Mouse (Mus musculus) forebrain, embryonic 10.5 days (tissue): ENCODE measurements around the gene Wwtr1. TPM values are rescaled to one million over a fixed set of nuclear protein-coding genes. Genes with fewer than 3 reads are reported as not detected.

Source experiments
- DNase-seq: peaks from one replicate; pipeline ENCODE4 v3.0.0-alpha.2; 2017; ENCODE audit warnings: low spot score; ENCODE audit errors: extremely low spot score
- H3K27ac ChIP-seq: fragments of 300-500 bp; sonication (generic); 2 replicates; pipeline ENCODE4 v1.5.1; 2016; ENCODE audit warnings: mild to moderate bottlenecking
- H3K27me3 ChIP-seq: fragments of 300-500 bp; sonication (generic); 2 replicates; pipeline ENCODE4 v1.6.1; 2016; ENCODE audit warnings: mild to moderate bottlenecking; ENCODE audit not compliant: poor library complexity, severe bottlenecking
- H3K36me3 ChIP-seq: fragments of 300-500 bp; sonication (generic); replicated peaks from 2 replicates; pipeline ENCODE4 v1.6.1; 2016; ENCODE audit warnings: mild to moderate bottlenecking, moderate library complexity
- H3K4me1 ChIP-seq: fragments of 300-500 bp; sonication (generic); 2 replicates; pipeline ENCODE4 v1.6.1; 2016
- H3K4me3 ChIP-seq: fragments of 300-500 bp; sonication (generic); 2 replicates; pipeline ENCODE4 v1.5.1; 2016; ENCODE audit warnings: mild to moderate bottlenecking, moderate library complexity
- H3K9me3 ChIP-seq: fragments of 300-500 bp; sonication (generic); 2 replicates; pipeline ENCODE4 v1.6.1; 2016; ENCODE audit warnings: mild to moderate bottlenecking, moderate library complexity
- WGBS: fragments of 180-500 bp; shearing (Covaris S2); methylation state at CpG from one replicate; pipeline ENCODE4 v1.1.7; 2016; 5-methylcytosine and 5-hydroxymethylcytosine counted together
- polyA plus RNA-seq: library from polyadenylated mRNA; unstranded; fragments of >200 nt; fragmentation: Nextera tagmentation; extraction: Ambion mirVana; gene quantifications from 2 replicates; pipeline ENCODE4 v1.2.1, GENCODE M21; 2016

The Wwtr1 gene
- polyA plus RNA-seq, 1 experiment from 2014 or later = 11.3 TPM

DNA sequence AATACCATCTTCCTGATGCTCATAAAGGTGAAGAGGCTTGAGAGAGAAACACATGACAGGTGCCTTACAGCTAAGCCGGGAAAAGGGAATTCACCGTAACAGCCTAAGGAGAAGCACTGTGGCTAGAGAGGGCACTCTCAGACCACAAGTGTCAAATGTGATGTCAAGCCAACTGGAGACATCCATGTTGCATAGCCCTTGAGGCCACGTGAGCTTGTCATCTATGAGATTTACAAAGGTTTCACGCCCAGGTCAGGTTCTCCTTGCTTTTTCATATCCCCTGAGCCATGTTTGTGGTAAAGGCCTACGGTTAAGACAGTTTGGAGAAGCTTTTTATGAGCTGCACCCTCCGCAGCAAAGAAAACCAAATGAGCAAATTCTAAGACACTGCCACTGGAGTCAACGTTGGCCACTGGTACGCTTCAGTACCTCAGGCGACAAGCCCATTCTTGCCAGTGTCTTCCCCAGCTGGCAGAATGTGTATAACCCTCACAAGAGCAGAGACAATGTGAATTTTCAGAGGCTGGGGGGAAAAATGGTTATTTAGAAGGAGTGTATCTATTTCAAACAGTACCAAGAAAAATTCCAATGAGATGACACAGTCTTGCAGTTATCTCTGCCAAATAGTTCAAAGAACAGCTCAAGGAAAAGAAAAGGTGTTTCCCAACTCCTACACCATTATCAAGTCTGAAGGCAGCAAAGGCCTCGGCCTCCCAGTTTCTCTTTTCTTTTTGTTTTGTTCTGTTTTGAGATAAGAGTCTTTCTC is 21.4 kb downstream of the Wwtr1 start:
- 92% methylated on average over 10 of the region's 10 CpGs for WGBS
- Histone ChIP-seq H3K4me3 (no peak overlapping the region), H3K27ac (no peak overlapping the region), H3K36me3 (peaks cover 8% of the 10 kb centered on the region), H3K27me3 (no peaks in the 10 kb centered on the region), H3K9me3 (no peaks in the 10 kb centered on the region), H3K4me1 (no peaks in the 10 kb centered on the region)
- no peak for DNase-seq

DNA sequence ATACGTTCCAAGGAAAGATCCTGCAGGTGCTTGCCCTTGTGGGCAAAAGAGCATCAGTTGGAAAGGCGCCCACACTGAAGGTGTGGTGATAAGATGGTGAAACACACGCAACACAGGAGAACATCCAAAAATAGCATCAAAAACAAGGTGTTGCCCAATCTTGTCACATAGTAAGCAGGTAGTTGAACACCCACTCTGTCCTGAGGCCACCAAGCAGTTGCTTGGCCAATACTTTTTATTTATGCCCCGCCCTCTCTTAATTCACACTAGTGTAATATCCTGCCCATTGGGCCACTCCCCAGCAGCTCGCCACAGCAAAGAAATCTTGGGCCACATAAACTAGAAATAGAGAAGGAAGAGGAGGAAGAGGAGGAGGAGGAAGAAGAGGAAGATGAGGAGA is 22.6 kb downstream of the Wwtr1 start:
- no peaks in the 10 kb centered on the region for H3K4me1 ChIP-seq
- H3K36me3 ChIP-seq = no peaks in the 10 kb centered on the region
- DNase-seq = no peak
- 92% methylated on average over 5 of the region's 5 CpGs for WGBS
- H3K27ac ChIP-seq = no peak overlapping the region
- H3K27me3 ChIP-seq = no peaks in the 10 kb centered on the region
- no peaks in the 10 kb centered on the region for H3K9me3 ChIP-seq
- H3K4me3 ChIP-seq = no peak overlapping the region

DNA sequence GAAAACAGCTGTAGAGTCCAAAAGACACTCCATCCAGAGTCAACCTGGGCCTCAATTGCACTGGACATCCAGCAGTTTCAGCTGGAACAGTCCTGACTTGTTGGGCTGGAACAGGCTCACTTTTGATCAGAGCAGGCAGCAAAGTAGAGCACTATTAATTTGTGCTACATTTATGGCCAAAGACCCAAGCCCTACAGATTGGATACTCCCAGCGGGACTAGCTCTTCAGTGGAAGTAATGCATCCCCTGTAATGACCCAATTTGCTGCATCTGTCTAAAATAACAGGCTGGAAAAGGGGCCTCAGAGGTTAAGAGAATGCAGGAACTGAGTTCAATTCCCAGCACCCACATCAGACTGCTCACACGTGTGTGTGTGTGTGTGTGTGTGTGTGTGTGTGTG is 24.5 kb downstream of the Wwtr1 start:
- H3K27me3 ChIP-seq = no peaks in the 10 kb centered on the region
- no peaks in the 10 kb centered on the region for H3K36me3 ChIP-seq
- H3K9me3 ChIP-seq = no peaks in the 10 kb centered on the region
- H3K27ac ChIP-seq = no peak overlapping the region
- no peak for DNase-seq
- no peak overlapping the region for H3K4me3 ChIP-seq
- 81% methylated on average over 2 of the region's 2 CpGs for WGBS
- peaks cover 12% of the 10 kb centered on the region for H3K4me1 ChIP-seq

DNA sequence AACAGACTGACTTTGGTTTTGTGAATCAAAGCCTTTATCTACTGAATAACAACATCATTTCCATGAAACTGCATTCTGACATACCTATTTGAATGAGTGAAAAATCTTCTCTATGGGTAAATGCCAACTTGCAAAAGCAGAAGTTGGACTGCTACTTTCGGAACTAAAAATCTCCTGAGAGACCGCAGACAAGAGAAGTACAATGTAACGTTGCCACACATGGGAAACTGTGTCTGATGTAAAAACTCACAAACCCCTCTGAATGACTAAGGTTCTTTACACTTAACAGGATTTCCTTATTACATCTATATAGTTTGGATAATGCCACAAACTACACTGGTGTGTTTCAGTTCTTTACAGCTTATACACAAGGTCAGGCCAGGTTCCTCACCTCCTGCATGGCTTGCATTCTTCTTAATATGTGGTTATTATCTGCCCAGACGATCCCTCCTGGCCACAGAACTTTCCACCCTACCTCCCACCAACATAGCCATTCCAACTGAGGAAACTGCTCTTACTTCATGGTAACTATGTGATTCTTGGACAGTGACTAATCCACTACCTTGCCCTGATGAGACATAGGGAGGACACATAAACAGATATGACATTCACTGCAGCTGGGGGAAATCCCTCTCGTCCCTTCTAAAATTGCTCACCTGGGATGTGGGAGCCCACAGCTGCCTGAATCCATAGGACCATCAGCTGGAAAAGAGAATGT is 25.1 kb downstream of the Wwtr1 start:
- Histone ChIP-seq H3K9me3 (no peaks in the 10 kb centered on the region), H3K4me1 (peaks cover 15% of the 10 kb centered on the region), H3K27ac (no peak overlapping the region), H3K27me3 (no peaks in the 10 kb centered on the region), H3K4me3 (no peak overlapping the region), H3K36me3 (no peaks in the 10 kb centered on the region)
- 87% methylated on average over 5 of the region's 5 CpGs for WGBS
- no peak for DNase-seq

DNA sequence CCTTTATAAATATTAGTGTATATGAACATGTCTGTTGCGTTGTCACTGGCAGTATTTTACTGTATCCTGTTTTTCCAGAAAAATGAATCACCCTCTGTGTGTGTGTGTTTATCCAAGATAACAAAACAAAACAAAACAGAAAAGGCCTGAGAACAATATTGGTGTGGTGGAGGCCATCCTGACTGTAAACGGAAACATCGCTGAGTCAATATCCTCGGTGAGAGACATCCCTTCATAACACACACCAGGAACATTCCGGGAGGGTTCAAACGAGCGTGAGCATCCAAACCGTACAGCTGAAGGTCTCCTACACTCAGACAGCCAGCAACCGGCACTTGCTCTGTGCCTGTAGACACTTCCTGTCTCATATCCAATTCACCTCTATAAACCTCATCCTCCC is 31.6 kb downstream of the Wwtr1 start:
- DNase-seq = no peak
- no peaks in the 10 kb centered on the region for H3K36me3 ChIP-seq
- 87% methylated on average over 9 of the region's 9 CpGs for WGBS
- no peak overlapping the region for H3K4me3 ChIP-seq
- peaks cover 19% of the 10 kb centered on the region for H3K4me1 ChIP-seq
- H3K27me3 ChIP-seq = no peaks in the 10 kb centered on the region
- no peak overlapping the region for H3K27ac ChIP-seq
- no peaks in the 10 kb centered on the region for H3K9me3 ChIP-seq

DNA sequence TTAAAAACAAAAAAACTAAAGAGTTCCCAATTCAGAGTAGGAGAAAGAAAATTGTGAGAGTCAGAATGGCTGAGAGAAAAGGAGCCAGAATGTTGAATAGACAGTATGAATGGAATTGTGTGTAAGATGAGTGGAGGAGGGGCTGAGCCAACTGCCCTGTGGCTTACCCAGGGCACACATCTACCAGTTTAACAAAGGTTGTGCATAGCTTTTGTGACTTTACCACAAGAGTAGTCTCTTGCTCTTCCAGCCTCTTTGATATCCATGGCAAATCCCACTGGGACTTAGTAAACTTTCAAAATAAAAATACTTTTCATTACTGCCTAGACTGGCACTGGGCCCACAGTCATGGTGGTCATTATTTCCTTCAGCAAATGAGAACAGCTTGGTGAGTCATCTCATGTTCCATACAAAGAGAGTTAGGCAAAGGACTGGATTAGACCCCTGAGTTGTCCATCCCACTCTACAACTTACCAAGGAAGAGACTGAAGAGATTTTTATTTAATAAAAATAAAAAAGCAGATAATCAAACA is 32.8 kb downstream of the Wwtr1 start:
- no peak overlapping the region for H3K27ac ChIP-seq

DNA sequence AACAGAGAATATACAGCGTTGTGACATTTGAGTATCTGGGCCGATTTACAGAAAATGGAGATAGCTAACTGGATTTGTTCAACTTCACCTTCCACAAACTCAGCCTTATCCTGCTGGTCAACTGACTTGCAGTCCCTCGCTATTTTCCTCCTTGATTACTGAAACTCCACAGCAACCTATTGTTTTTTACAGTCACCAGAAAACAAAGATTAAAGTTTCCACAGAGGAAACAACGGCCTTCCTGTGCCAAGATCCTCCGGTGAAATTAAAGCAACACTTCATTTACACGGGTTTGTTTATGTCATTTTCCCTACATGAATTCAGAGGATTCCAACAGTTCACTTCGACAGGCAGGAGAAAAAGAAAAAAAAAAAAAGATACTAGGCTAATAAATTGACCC is 34.5 kb downstream of the Wwtr1 start:
- no peaks in the 10 kb centered on the region for H3K9me3 ChIP-seq
- H3K4me1 ChIP-seq = 0 out of 2 replicates have a peak, but pooled peaks cover 7% of the 10 kb centered on the region
- H3K36me3 ChIP-seq = no peaks in the 10 kb centered on the region
- WGBS = 90% methylated on average over 7 of the region's 7 CpGs
- H3K27ac ChIP-seq = no peak overlapping the region
- no peak overlapping the region for H3K4me3 ChIP-seq
- no peaks in the 10 kb centered on the region for H3K27me3 ChIP-seq
- no peak for DNase-seq

More for the DNA sequence above, 32.8 kb downstream of the Wwtr1 start:
- Histone ChIP-seq H3K4me3 (no peak overlapping the region), H3K27me3 (no peaks in the 10 kb centered on the region), H3K4me1 (peaks cover 19% of the 10 kb centered on the region), H3K36me3 (no peaks in the 10 kb centered on the region), H3K9me3 (no peaks in the 10 kb centered on the region)
- DNase-seq = no peak

DNA sequence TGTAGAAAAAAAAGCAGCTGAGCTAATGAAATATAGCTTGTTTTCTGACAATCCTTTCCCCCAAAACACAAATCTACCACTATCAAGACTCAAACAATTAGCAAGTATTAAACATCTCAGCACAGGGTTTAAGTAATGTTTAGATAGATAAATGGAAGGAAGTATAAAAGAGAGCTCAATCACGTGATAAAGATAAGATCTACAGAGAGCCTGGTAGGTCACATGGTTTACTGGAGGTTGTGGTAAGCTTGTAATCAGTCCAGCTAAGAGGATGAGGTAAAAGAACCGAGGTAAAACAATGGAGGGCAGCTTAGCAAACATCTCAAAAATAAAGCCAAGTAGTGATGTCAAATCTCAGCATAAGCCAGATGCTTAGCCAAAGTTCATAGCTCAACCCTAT is 35.2 kb downstream of the Wwtr1 start:
- no peaks in the 10 kb centered on the region for H3K9me3 ChIP-seq
- no peak overlapping the region for H3K27ac ChIP-seq
- peaks cover 10% of the 10 kb centered on the region for H3K4me1 ChIP-seq
- WGBS = 71% methylated on average over 2 of the region's 2 CpGs
- no peak for DNase-seq
- H3K27me3 ChIP-seq = no peaks in the 10 kb centered on the region
- no peaks in the 10 kb centered on the region for H3K36me3 ChIP-seq
- no peak overlapping the region for H3K4me3 ChIP-seq

DNA sequence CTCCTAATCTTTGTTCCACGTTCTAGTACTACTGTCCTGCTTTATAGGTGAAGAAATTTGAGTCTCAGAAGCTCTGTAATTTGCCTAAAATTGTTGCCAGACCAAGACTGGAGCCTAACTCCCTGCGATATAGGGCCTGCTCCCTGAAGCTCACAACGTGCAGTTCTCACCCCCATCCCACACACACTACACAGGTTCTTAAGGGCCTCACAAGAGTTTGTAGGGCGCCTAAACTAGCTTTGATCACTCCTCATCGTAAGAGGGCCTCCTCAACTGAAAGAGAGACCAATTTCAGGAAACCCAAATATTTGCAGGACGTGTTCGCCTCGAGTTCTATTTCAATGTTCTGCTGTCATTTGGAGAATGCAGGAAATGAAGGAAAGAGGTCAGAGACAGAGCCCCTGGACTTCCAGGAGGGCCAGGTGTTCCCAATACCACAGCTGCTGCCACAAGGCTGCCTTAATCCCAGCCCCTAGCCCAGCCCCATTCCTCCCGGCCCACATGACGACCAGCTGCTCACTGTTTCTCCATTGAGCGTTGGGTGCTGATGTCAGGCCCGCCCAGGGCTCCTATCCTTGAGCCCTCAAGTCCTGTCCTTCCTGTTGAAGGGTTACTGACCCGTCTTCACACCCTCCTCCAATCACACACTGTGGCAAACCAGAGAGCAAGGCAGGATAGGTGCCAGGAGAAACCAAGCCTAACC is 40.1 kb downstream of the Wwtr1 start:
- Histone ChIP-seq H3K36me3 (no peaks in the 10 kb centered on the region), H3K4me1 (peaks cover 7% of the 10 kb centered on the region), H3K27ac (peak overlapping the region; percentile 35; the same call in 1 of the 2 replicates), H3K9me3 (no peaks in the 10 kb centered on the region), H3K4me3 (no peak overlapping the region), H3K27me3 (no peaks in the 10 kb centered on the region)
- DNase-seq = no peak
- 73% methylated on average over 13 of the region's 13 CpGs for WGBS

DNA sequence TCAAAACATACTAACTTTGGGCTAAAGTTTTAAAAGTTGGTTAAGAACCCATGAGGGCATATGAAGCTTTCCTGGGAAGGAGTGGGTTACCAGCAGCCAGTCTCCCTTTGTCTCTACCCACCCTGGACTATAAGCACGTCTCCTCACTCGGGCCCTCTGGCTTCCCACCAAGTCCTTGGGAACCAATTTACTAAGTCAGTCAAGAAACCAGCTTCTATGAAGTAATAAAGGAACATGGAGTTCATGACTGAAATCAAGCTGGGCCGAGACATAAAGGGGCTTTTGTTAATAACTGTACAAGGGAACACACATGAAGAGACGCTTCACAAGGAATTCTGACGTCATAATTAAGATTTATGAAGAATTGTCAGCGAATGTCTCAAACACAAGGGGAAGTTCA is 41.3 kb downstream of the Wwtr1 start:
- H3K27ac ChIP-seq = no peak overlapping the region
- H3K9me3 ChIP-seq = no peaks in the 10 kb centered on the region
- peaks cover 7% of the 10 kb centered on the region for H3K4me1 ChIP-seq
- no peak for DNase-seq
- no peaks in the 10 kb centered on the region for H3K36me3 ChIP-seq
- 92% methylated on average over 6 of the region's 6 CpGs for WGBS
- H3K27me3 ChIP-seq = no peaks in the 10 kb centered on the region
- no peak overlapping the region for H3K4me3 ChIP-seq

DNA sequence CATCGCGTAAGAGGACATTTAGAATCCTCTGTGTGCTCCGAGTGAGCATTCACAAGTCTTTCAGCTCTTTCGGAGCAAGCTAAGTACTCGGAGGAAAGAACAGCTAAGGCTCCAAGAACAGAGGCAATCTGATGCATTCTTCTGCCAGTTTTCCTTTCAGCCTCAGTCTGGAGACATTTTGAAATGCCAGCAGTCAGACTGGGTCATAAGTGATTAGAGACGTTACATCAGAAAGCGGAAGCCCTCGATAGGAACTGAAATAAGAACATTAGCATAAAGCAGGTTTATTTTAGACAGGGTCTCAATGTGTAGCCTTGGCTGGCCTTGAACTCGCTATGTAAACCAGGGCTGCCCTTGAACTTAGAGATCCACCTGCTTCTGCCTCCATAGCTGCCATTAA is 41.8 kb downstream of the Wwtr1 start:
- Histone ChIP-seq H3K4me3 (no peak overlapping the region), H3K4me1 (peaks cover 7% of the 10 kb centered on the region), H3K9me3 (no peaks in the 10 kb centered on the region), H3K36me3 (no peaks in the 10 kb centered on the region), H3K27me3 (no peaks in the 10 kb centered on the region), H3K27ac (no peak overlapping the region)
- DNase-seq = no peak
- WGBS = 86% methylated on average over 9 of the region's 9 CpGs

DNA sequence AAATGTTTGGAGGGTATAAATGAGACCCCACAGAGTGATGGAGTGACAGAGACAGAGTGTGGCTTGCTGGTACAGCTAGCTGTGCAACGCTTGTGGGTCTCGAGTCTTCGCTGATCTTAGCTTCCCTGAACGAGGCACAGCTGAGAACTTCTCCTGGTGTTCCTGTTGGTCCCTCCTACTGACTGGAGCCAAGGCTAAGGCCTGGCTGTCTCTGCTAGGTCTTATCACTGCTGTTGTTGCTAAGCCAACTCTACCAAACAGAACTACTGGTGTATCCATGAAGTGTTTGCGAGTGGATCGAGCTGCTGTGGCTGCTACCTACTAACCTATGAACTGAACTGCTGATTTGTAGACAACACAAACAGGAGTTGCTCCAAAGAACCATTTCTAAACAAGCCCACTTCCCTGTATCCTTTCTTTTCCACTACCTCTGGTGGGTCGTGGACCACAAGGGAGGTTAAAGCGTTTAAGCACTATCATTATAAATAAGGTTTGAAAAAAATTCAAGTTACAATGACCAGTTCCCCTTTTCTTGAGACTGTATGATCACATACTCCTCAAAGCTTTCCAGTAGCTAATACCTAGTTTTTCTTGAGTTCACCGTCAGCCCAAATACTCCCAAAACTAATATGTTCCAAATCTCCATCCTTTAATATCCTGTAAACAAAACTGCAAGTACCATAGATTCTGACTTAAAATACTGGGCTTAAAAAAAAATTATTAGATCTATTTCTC is 42.6 kb downstream of the Wwtr1 start:
- 94% methylated on average over 9 of the region's 9 CpGs for WGBS
- Histone ChIP-seq H3K4me3 (no peak overlapping the region), H3K27me3 (no peaks in the 10 kb centered on the region), H3K4me1 (peaks cover 7% of the 10 kb centered on the region), H3K36me3 (no peaks in the 10 kb centered on the region), H3K9me3 (no peaks in the 10 kb centered on the region), H3K27ac (no peak overlapping the region)
- no peak for DNase-seq
